In genomic region chr3:27949175-27949872, GRCm38 (mm10) we compare ENCODE assay signal across 16 mouse cellular contexts. TPM values are rescaled to one million over a fixed set of nuclear protein-coding genes. Genes with fewer than 3 reads are reported as not detected.
"Had no signal": no experiment of that assay in that cellular context is flagged by ENCODE, and none has a peak within 500 bp of the region (broad histone marks: within the 10 kb centered on the region; RNA-seq: fewer than 3 reads in every experiment).

No protein-coding gene starts in this region.

- H3K4me1 ChIP-seq: midbrain, embryonic 12.5 days; neural tube, embryonic 13.5 days had no signal

- H3K36me3 ChIP-seq: limb, embryonic 13.5 days; midbrain, embryonic 12.5 days; neural tube, embryonic 13.5 days had no signal

- H3K27ac ChIP-seq: limb, embryonic 13.5 days; liver, embryonic 14.5 days; midbrain, embryonic 12.5 days; neural tube, embryonic 13.5 days had no signal

- DNase-seq: left cerebral cortex, postnatal 4 days; lung, adult 18-20 months; retina, postnatal 1 day; right cerebral cortex, postnatal 4 days; spleen, adult 18-20 months; thymus, adult 18-20 months; thymus, postnatal 14 days had no signal

- H3K27me3 ChIP-seq: limb, embryonic 13.5 days; midbrain, embryonic 12.5 days; neural tube, embryonic 13.5 days had no signal

- H3K9me3 ChIP-seq: limb, embryonic 13.5 days; midbrain, embryonic 12.5 days; neural tube, embryonic 13.5 days had no signal

- H3K4me3 ChIP-seq: limb, embryonic 13.5 days; midbrain, embryonic 12.5 days; neural tube, embryonic 13.5 days had no signal

- ATAC-seq: intestine, embryonic 16.5 days; midbrain, embryonic 16.5 days had no signal

RNA-seq across cellular contexts. Expression of gene Tmem212, which starts 53.2 kb away (rescaled TPM):
- polyA plus RNA-seq: intestine, embryonic 16.5 days; large intestine, adult 2 months; limb, embryonic 13.5 days; liver, adult 2 months; liver, embryonic 14.5 days; midbrain, embryonic 12.5 days; neural tube, embryonic 13.5 days; stomach, embryonic 14.5 days had no signal
